ENCODE assay signal across 16 mouse cellular contexts in genomic region chr11:119833877-119834804, GRCm38 (mm10).
A peak's percentile ranks its signal among the peaks of the same experiment; 100 is the strongest.
DNase-seq lines count a peak whose midpoint lies in the region; ATAC-seq lines count a peak whose summit lies in the region.
"Had no signal": no experiment of that assay in that cellular context is flagged by ENCODE, and none has a peak within 500 bp of the region (broad histone marks: within the 10 kb centered on the region; RNA-seq: fewer than 3 reads in every experiment).

No protein-coding gene starts in this region.

- no peaks in the 10 kb centered on the region for H3K9me3 ChIP-seq in heart, embryonic 12.5 days (replicated peaks)
- no peaks in the 10 kb centered on the region for H3K9me3 ChIP-seq in neural tube, embryonic 13.5 days
- H3K9me3 ChIP-seq in neural tube, embryonic 15.5 days (replicated peaks), result no peaks in the 10 kb centered on the region
- H3K9me3 ChIP-seq in liver, embryonic 15.5 days (replicated peaks), result no peaks in the 10 kb centered on the region
- H3K9me3 ChIP-seq: embryonic facial prominence, embryonic 12.5 days; hindbrain, embryonic 13.5 days; midbrain, embryonic 15.5 days had no signal

- DNase-seq in heart, adult 11 months, result peak; percentile 87
- peak; percentile 78 for DNase-seq in thymus, postnatal 25 days
- DNase-seq in adrenal gland, postnatal 4 days (ENCODE audit: low spot score in 2 of 2), result no peak
- DNase-seq: adrenal gland, postnatal 36 days; B cell, adult 2 months; kidney, adult 8-10 months; lung, postnatal 4 days; right cerebral cortex, postnatal 25 days had no signal

- 72% methylated on average over 16 of the region's 16 CpGs for WGBS in heart, embryonic 12.5 days
- 67% methylated on average over 16 of the region's 16 CpGs for WGBS in neural tube, embryonic 13.5 days
- 71% methylated on average over 16 of the region's 16 CpGs for WGBS in neural tube, embryonic 15.5 days
- 65% methylated on average over 16 of the region's 16 CpGs for WGBS in liver, embryonic 15.5 days (ENCODE audit: insufficient replicate concordance)

- 0 out of 2 replicates have a peak, but pooled peaks cover 12% of the 10 kb centered on the region for H3K4me1 ChIP-seq in heart, embryonic 12.5 days (replicated peaks)
- H3K4me1 ChIP-seq in neural tube, embryonic 13.5 days (replicated peaks), result peaks cover 44% of the 10 kb centered on the region
- H3K4me1 ChIP-seq in neural tube, embryonic 15.5 days, result peaks cover 20% of the 10 kb centered on the region
- H3K4me1 ChIP-seq in liver, embryonic 15.5 days (replicated peaks), result peaks cover 3% of the 10 kb centered on the region; the same call in 1 of the 2 replicates
- H3K4me1 ChIP-seq: embryonic facial prominence, embryonic 12.5 days; midbrain, embryonic 15.5 days had no signal

- no peak overlapping the region for H3K9ac ChIP-seq in heart, embryonic 12.5 days
- no peak overlapping the region for H3K9ac ChIP-seq in neural tube, embryonic 13.5 days
- H3K9ac ChIP-seq in neural tube, embryonic 15.5 days (replicated peaks), result no peak overlapping the region
- no peak overlapping the region for H3K9ac ChIP-seq in liver, embryonic 15.5 days
- H3K9ac ChIP-seq: embryonic facial prominence, embryonic 12.5 days; hindbrain, embryonic 13.5 days; midbrain, embryonic 15.5 days had no signal

- H3K36me3 ChIP-seq in heart, embryonic 12.5 days, result peaks cover 23% of the 10 kb centered on the region; the same call in 1 of the 2 replicates
- peaks cover 6% of the 10 kb centered on the region; the same call in 1 of the 2 replicates for H3K36me3 ChIP-seq in neural tube, embryonic 13.5 days
- H3K36me3 ChIP-seq in neural tube, embryonic 15.5 days, result 0 out of 2 replicates have a peak, but pooled peaks cover 4% of the 10 kb centered on the region
- peaks cover 2% of the 10 kb centered on the region; the same call in 1 of the 2 replicates for H3K36me3 ChIP-seq in liver, embryonic 15.5 days (replicated peaks)
- H3K36me3 ChIP-seq: hindbrain, embryonic 13.5 days; midbrain, embryonic 15.5 days had no signal

- H3K27me3 ChIP-seq in heart, embryonic 12.5 days (replicated peaks), result no peaks in the 10 kb centered on the region
- no peaks in the 10 kb centered on the region for H3K27me3 ChIP-seq in neural tube, embryonic 13.5 days
- H3K27me3 ChIP-seq in neural tube, embryonic 15.5 days (replicated peaks), result no peaks in the 10 kb centered on the region
- H3K27me3 ChIP-seq in liver, embryonic 15.5 days, result no peaks in the 10 kb centered on the region
- H3K27me3 ChIP-seq: embryonic facial prominence, embryonic 12.5 days; hindbrain, embryonic 13.5 days; midbrain, embryonic 15.5 days had no signal

- no peak for ATAC-seq in heart, embryonic 12.5 days (ENCODE audit: insufficient number of reproducible peaks, low FRiP score)
- ATAC-seq in neural tube, embryonic 13.5 days (ENCODE audit: low read depth), result no peak
- no peak for ATAC-seq in neural tube, embryonic 15.5 days (ENCODE audit: low FRiP score)
- ATAC-seq in liver, embryonic 15.5 days (ENCODE audit: insufficient read depth), result peak; percentile 42
- no peak for ATAC-seq in monocyte, adult 5-6 weeks (replicated peaks; ENCODE audit: insufficient number of reproducible peaks, low FRiP score, low TSS enrichment, poor library complexity, severe bottlenecking)
- ATAC-seq: midbrain, embryonic 15.5 days had no signal

- no peak overlapping the region for H3K27ac ChIP-seq in heart, embryonic 12.5 days (ENCODE audit: poor library complexity, severe bottlenecking)
- peak overlapping the region; percentile 35; the same call in 1 of the 2 replicates for H3K27ac ChIP-seq in neural tube, embryonic 13.5 days (replicated peaks)
- H3K27ac ChIP-seq in neural tube, embryonic 15.5 days (replicated peaks), result no peak overlapping the region
- H3K27ac ChIP-seq in liver, embryonic 15.5 days (replicated peaks), result no peak overlapping the region
- H3K27ac ChIP-seq: embryonic facial prominence, embryonic 12.5 days; hindbrain, embryonic 13.5 days; midbrain, embryonic 15.5 days had no signal

- no peak overlapping the region for H3K4me2 ChIP-seq in heart, embryonic 12.5 days
- no peak overlapping the region for H3K4me2 ChIP-seq in neural tube, embryonic 13.5 days
- H3K4me2 ChIP-seq in neural tube, embryonic 15.5 days, result no peak overlapping the region
- peak overlapping the region; percentile 32; the same call in 1 of the 2 replicates for H3K4me2 ChIP-seq in liver, embryonic 15.5 days
- H3K4me2 ChIP-seq: embryonic facial prominence, embryonic 12.5 days; hindbrain, embryonic 13.5 days; midbrain, embryonic 15.5 days had no signal

- no peak overlapping the region for H3K4me3 ChIP-seq in heart, embryonic 12.5 days
- no peak overlapping the region for H3K4me3 ChIP-seq in neural tube, embryonic 13.5 days
- H3K4me3 ChIP-seq in neural tube, embryonic 15.5 days (replicated peaks), result no peak overlapping the region
- H3K4me3 ChIP-seq in liver, embryonic 15.5 days (replicated peaks), result peak overlapping the region; percentile 12; the same call in 1 of the 2 replicates
- H3K4me3 ChIP-seq: embryonic facial prominence, embryonic 12.5 days; hindbrain, embryonic 13.5 days; midbrain, embryonic 15.5 days had no signal

Comparison
In these comparisons a context has a peak if more than half of its experiments do, and no peak if none do; other contexts are left out.
1. DNase-seq: peak in heart, adult 11 months (single experiment) and thymus, postnatal 25 days (single experiment); none in adrenal gland, postnatal 4 days (0 of 2).